Mouse (Mus musculus): ENCODE measurements around the gene Cdc6. TPM values are rescaled to one million over a fixed set of nuclear protein-coding genes. Genes with fewer than 3 reads are reported as not detected.

Gene Cdc6
- polyA plus RNA-seq, 1 experiment from 2014 or later, result 23.2 TPM

- Histone ChIP-seq H3K9me3 (no peaks in the 10 kb centered on the region), H3K4me1 (no peaks in the 10 kb centered on the region), H3K36me3 (peaks cover 80% of the 10 kb centered on the region), H3K27ac (no peak overlapping the region), H3K27me3 (no peaks in the 10 kb centered on the region), H3K4me2 (no peak overlapping the region), H3K9ac (no peak overlapping the region), H3K4me3 (no peak overlapping the region)
- ATAC-seq (ENCODE audit: insufficient number of reproducible peaks, low FRiP score, low TSS enrichment, low read depth), result no peak
- 98% methylated on average over 3 of the region's 3 CpGs for WGBS
Measured at GRCm38 (mm10) chr11:98887703-98888102, 19.9 kb upstream of the Cdc6 start.

- WGBS, result 88% methylated on average over 4 of the region's 4 CpGs
- H3K4me3 ChIP-seq, result no peak overlapping the region
- H3K4me2 ChIP-seq, result no peak overlapping the region
- no peak for ATAC-seq (ENCODE audit: insufficient number of reproducible peaks, low FRiP score, low TSS enrichment, low read depth)
- no peaks in the 10 kb centered on the region for H3K9me3 ChIP-seq
- no peak overlapping the region for H3K9ac ChIP-seq
- H3K27ac ChIP-seq, result no peak overlapping the region
- H3K36me3 ChIP-seq, result peaks cover 94% of the 10 kb centered on the region
- no peaks in the 10 kb centered on the region for H3K27me3 ChIP-seq
- H3K4me1 ChIP-seq, result no peaks in the 10 kb centered on the region
Measured at GRCm38 (mm10) chr11:98889077-98889476, 18.5 kb upstream of the Cdc6 start.

- Histone ChIP-seq H3K9me3 (no peaks in the 10 kb centered on the region), H3K4me2 (no peak overlapping the region), H3K4me3 (no peak overlapping the region), H3K27me3 (no peaks in the 10 kb centered on the region), H3K27ac (no peak overlapping the region), H3K9ac (no peak overlapping the region), H3K36me3 (peaks cover 92% of the 10 kb centered on the region), H3K4me1 (no peaks in the 10 kb centered on the region)
- WGBS, result 82% methylated on average over 5 of the region's 5 CpGs
- ATAC-seq (ENCODE audit: insufficient number of reproducible peaks, low FRiP score, low TSS enrichment, low read depth), result no peak
Measured at GRCm38 (mm10) chr11:98889977-98890376, 17.6 kb upstream of the Cdc6 start.

GRCm38 (mm10) chr11:98892426-98892825 is 15.2 kb upstream of the Cdc6 start:
- WGBS, result 60% methylated on average over 5 of the region's 5 CpGs
- H3K36me3 ChIP-seq, result peaks cover 94% of the 10 kb centered on the region
- no peaks in the 10 kb centered on the region for H3K27me3 ChIP-seq
- H3K4me1 ChIP-seq, result no peaks in the 10 kb centered on the region
- no peak overlapping the region for H3K9ac ChIP-seq
- no peaks in the 10 kb centered on the region for H3K9me3 ChIP-seq
- no peak for ATAC-seq (ENCODE audit: insufficient number of reproducible peaks, low FRiP score, low TSS enrichment, low read depth)
- H3K4me2 ChIP-seq, result no peak overlapping the region
- 0 out of 2 replicates have a peak overlapping the region, but pooled peaks have one; percentile 6 for H3K27ac ChIP-seq
- H3K4me3 ChIP-seq, result no peak overlapping the region

GRCm38 (mm10) chr11:98900529-98901125 is 7.0 kb upstream of the Cdc6 start:
- 81% methylated on average over 12 of the region's 12 CpGs for WGBS
- H3K4me3 ChIP-seq, result no peak overlapping the region
- no peak overlapping the region for H3K9ac ChIP-seq
- no peak overlapping the region for H3K4me2 ChIP-seq
- H3K27me3 ChIP-seq, result no peaks in the 10 kb centered on the region
- H3K27ac ChIP-seq, result no peak overlapping the region
- ATAC-seq (ENCODE audit: insufficient number of reproducible peaks, low FRiP score, low TSS enrichment, low read depth), result no peak
- peaks cover 70% of the 10 kb centered on the region for H3K36me3 ChIP-seq
- H3K9me3 ChIP-seq, result no peaks in the 10 kb centered on the region
- H3K4me1 ChIP-seq, result peaks cover 7% of the 10 kb centered on the region; the same call in 1 of the 2 replicates

GRCm38 (mm10) chr11:98902621-98903245 is 4.9 kb upstream of the Cdc6 start:
- no peak for ATAC-seq (ENCODE audit: insufficient number of reproducible peaks, low FRiP score, low TSS enrichment, low read depth)
- Histone ChIP-seq H3K4me1 (peaks cover 10% of the 10 kb centered on the region), H3K27me3 (no peaks in the 10 kb centered on the region), H3K9ac (no peak overlapping the region), H3K4me3 (no peak overlapping the region), H3K4me2 (no peak overlapping the region), H3K27ac (peak overlapping the region; percentile 29; the same call in 1 of the 2 replicates), H3K36me3 (peaks cover 54% of the 10 kb centered on the region), H3K9me3 (no peaks in the 10 kb centered on the region)
- WGBS, result 22% methylated on average over 10 of the region's 10 CpGs

GRCm38 (mm10) chr11:98904577-98904976 is 3.0 kb upstream of the Cdc6 start:
- no peak overlapping the region for H3K4me2 ChIP-seq
- no peaks in the 10 kb centered on the region for H3K9me3 ChIP-seq
- no peak for ATAC-seq (ENCODE audit: insufficient number of reproducible peaks, low FRiP score, low TSS enrichment, low read depth)
- no peaks in the 10 kb centered on the region for H3K27me3 ChIP-seq
- WGBS, result 89% methylated on average over 2 of the region's 2 CpGs
- no peak overlapping the region for H3K4me3 ChIP-seq
- H3K27ac ChIP-seq, result no peak overlapping the region
- H3K4me1 ChIP-seq, result peaks cover 28% of the 10 kb centered on the region
- peaks cover 39% of the 10 kb centered on the region for H3K36me3 ChIP-seq
- no peak overlapping the region for H3K9ac ChIP-seq

- no peak for ATAC-seq (ENCODE audit: insufficient number of reproducible peaks, low FRiP score, low TSS enrichment, low read depth)
- Histone ChIP-seq H3K27ac (no peak overlapping the region), H3K4me2 (no peak overlapping the region), H3K9ac (no peak overlapping the region), H3K27me3 (no peaks in the 10 kb centered on the region), H3K9me3 (no peaks in the 10 kb centered on the region), H3K36me3 (peaks cover 35% of the 10 kb centered on the region), H3K4me1 (peaks cover 31% of the 10 kb centered on the region), H3K4me3 (no peak overlapping the region)
- 61% methylated on average over 7 of the region's 7 CpGs for WGBS
Measured at GRCm38 (mm10) chr11:98905033-98905432, 2.6 kb upstream of the Cdc6 start.

GRCm38 (mm10) chr11:98905583-98905982 is 2.0 kb upstream of the Cdc6 start:
- Histone ChIP-seq H3K9me3 (no peaks in the 10 kb centered on the region), H3K27ac (peak overlapping the region; percentile 14; the same call in 1 of the 2 replicates), H3K4me3 (no peak overlapping the region), H3K36me3 (peaks cover 35% of the 10 kb centered on the region), H3K4me2 (no peak overlapping the region), H3K9ac (no peak overlapping the region), H3K27me3 (no peaks in the 10 kb centered on the region), H3K4me1 (peaks cover 31% of the 10 kb centered on the region)
- no peak for ATAC-seq (ENCODE audit: insufficient number of reproducible peaks, low FRiP score, low TSS enrichment, low read depth)
- 73% methylated on average over 4 of the region's 4 CpGs for WGBS

GRCm38 (mm10) chr11:98907063-98907436 is 551 bp upstream of the Cdc6 start:
- Histone ChIP-seq H3K9me3 (no peaks in the 10 kb centered on the region), H3K4me1 (peaks cover 31% of the 10 kb centered on the region), H3K36me3 (peaks cover 31% of the 10 kb centered on the region), H3K27ac (no peak overlapping the region), H3K4me3 (peak overlapping the region; percentile 59), H3K27me3 (no peaks in the 10 kb centered on the region), H3K4me2 (peak overlapping the region; percentile 97), H3K9ac (no peak overlapping the region)
- WGBS, result 57% methylated on average over 5 of the region's 5 CpGs
- no peak for ATAC-seq (ENCODE audit: insufficient number of reproducible peaks, low FRiP score, low TSS enrichment, low read depth)

- H3K9me3 ChIP-seq, result no peaks in the 10 kb centered on the region
- peak overlapping the region; percentile 97; the same call in 1 of the 2 replicates for H3K4me2 ChIP-seq
- H3K27me3 ChIP-seq, result no peaks in the 10 kb centered on the region
- peaks cover 27% of the 10 kb centered on the region for H3K4me1 ChIP-seq
- no peak overlapping the region for H3K9ac ChIP-seq
- 29% methylated on average over 6 of the region's 6 CpGs for WGBS
- no peak overlapping the region; the same call in 1 of the 2 replicates for H3K4me3 ChIP-seq
- no peak for ATAC-seq (ENCODE audit: insufficient number of reproducible peaks, low FRiP score, low TSS enrichment, low read depth)
- no peak overlapping the region for H3K27ac ChIP-seq
- peaks cover 27% of the 10 kb centered on the region for H3K36me3 ChIP-seq
Measured at GRCm38 (mm10) chr11:98909654-98910053, 2.1 kb downstream of the Cdc6 start.

GRCm38 (mm10) chr11:98910415-98910814 is 2.8 kb downstream of the Cdc6 start:
- no peak overlapping the region for H3K9ac ChIP-seq
- peaks cover 27% of the 10 kb centered on the region for H3K4me1 ChIP-seq
- H3K9me3 ChIP-seq, result no peaks in the 10 kb centered on the region
- no peak overlapping the region for H3K27ac ChIP-seq
- no peak overlapping the region for H3K4me3 ChIP-seq
- no peak for ATAC-seq (ENCODE audit: insufficient number of reproducible peaks, low FRiP score, low TSS enrichment, low read depth)
- peaks cover 32% of the 10 kb centered on the region for H3K36me3 ChIP-seq
- WGBS, result 88% methylated on average over 11 of the region's 11 CpGs
- H3K27me3 ChIP-seq, result no peaks in the 10 kb centered on the region
- no peak overlapping the region for H3K4me2 ChIP-seq

All from limb, embryonic 15.5 days (tissue).